Mouse (Mus musculus) gastrocnemius, postnatal 14 days (tissue): ENCODE measurements at regions not wholly inside any gene's neighbourhood (a gene's known extent, or its start where the extent isn't known, plus 50 kb on each side); places are given as distances from the start of the nearest gene placed in this dataset.

Source experiments
- DNase-seq: peaks from one replicate; pipeline ENCODE4 v3.0.0; 2021; ENCODE audit warnings: mixed read lengths
- intact Hi-C: fragments of 180-260 bp; cut with DNase I; formaldehyde crosslinking; loops from one replicate; pipeline ENCODE4 v1.15.1; 2025; ENCODE audit warnings: low total_unique reads

GRCm38 (mm10) chr3:38322426-38322825, 162.2 kb downstream of the Ankrd50 start:
- peak; percentile 64 for DNase-seq
- intact Hi-C loops, result no loop called here

- no peak for DNase-seq
- intact Hi-C loops, result no loop called here
Measured at GRCm38 (mm10) chr3:38321620-38322019, 163.0 kb downstream of the Ankrd50 start.

GRCm38 (mm10) chr3:38320998-38321397, 163.6 kb downstream of the Ankrd50 start:
- intact Hi-C loops, result no loop called here
- no peak for DNase-seq

GRCm38 (mm10) chr3:38312834-38313233, 171.8 kb downstream of the Ankrd50 start:
- DNase-seq, result no peak
- intact Hi-C loops, result no loop called here

GRCm38 (mm10) chr3:38312121-38312520, 172.5 kb downstream of the Ankrd50 start:
- intact Hi-C loops, result no loop called here
- DNase-seq, result no peak

- no peak for DNase-seq
- intact Hi-C loops, result no loop called here
Measured at GRCm38 (mm10) chr3:38299898-38300751, 184.5 kb downstream of the Ankrd50 start.

GRCm38 (mm10) chr3:38299236-38299897, 185.3 kb downstream of the Ankrd50 start:
- intact Hi-C loops, result no loop called here
- DNase-seq, result peak; percentile 7

- intact Hi-C loops, result no loop called here
- no peak for DNase-seq
Measured at GRCm38 (mm10) chr3:38297499-38297898, 187.1 kb downstream of the Ankrd50 start.

GRCm38 (mm10) chr3:38289062-38289461, 195.6 kb downstream of the Ankrd50 start:
- no peak for DNase-seq
- intact Hi-C loops, result no loop called here

GRCm38 (mm10) chr3:38283687-38284124, 200.9 kb downstream of the Ankrd50 start:
- DNase-seq, result peak; percentile 7
- intact Hi-C loops, result no loop called here

- DNase-seq, result no peak
- intact Hi-C loops, result no loop called here
Measured at GRCm38 (mm10) chr3:38282891-38283290, 201.8 kb downstream of the Ankrd50 start.

- no peak for DNase-seq
- intact Hi-C loops, result no loop called here
Measured at GRCm38 (mm10) chr3:38281683-38282082, 203.0 kb downstream of the Ankrd50 start.

- DNase-seq, result no peak
- intact Hi-C loops, result no loop called here
Measured at GRCm38 (mm10) chr3:38280876-38281275, 203.8 kb downstream of the Ankrd50 start.

GRCm38 (mm10) chr3:38280105-38280504, 204.5 kb downstream of the Ankrd50 start:
- intact Hi-C loops, result no loop called here
- DNase-seq, result no peak

GRCm38 (mm10) chr3:38276948-38277504, 207.6 kb downstream of the Ankrd50 start:
- no peak for DNase-seq
- intact Hi-C loops, result no loop called here

GRCm38 (mm10) chr3:38275321-38275720, 209.3 kb downstream of the Ankrd50 start:
- intact Hi-C loops, result no loop called here

GRCm38 (mm10) chr3:38270742-38271141, 213.9 kb downstream of the Ankrd50 start:
- no peak for DNase-seq
- intact Hi-C loops, result no loop called here

More at GRCm38 (mm10) chr3:38275321-38275720, 209.3 kb downstream of the Ankrd50 start:
- DNase-seq, result peak; percentile 17

GRCm38 (mm10) chr3:38268226-38268625, 216.4 kb downstream of the Ankrd50 start:
- no peak for DNase-seq
- intact Hi-C loops, result no loop called here

GRCm38 (mm10) chr3:38263261-38264141, 221.1 kb downstream of the Ankrd50 start:
- DNase-seq, result no peak
- intact Hi-C loops, result no loop called here
